Mouse (Mus musculus) midbrain, embryonic 14.5 days (tissue): ENCODE data around the gene Rtraf. TPM values are rescaled to one million over a fixed set of nuclear protein-coding genes. Genes with fewer than 3 reads are reported as not detected.

Source experiments
- ATAC-seq: fragments of 200-750 bp; cut with Nextera tagmentation; 2 replicates; pipeline ENCODE4 v1.8.0; 2017; ENCODE audit warnings: moderate number of reproducible peaks, moderate library complexity; ENCODE audit not compliant: low FRiP score, low TSS enrichment
- DNase-seq: peaks from one replicate; pipeline ENCODE4 v3.0.0-alpha.2; 2015
- H3K27ac ChIP-seq: fragments of 300-500 bp; sonication (generic); replicated peaks from 2 replicates; pipeline ENCODE4 v1.5.1; 2014; ENCODE audit warnings: mild to moderate bottlenecking, low read depth, low read length, moderate library complexity
- H3K27me3 ChIP-seq: fragments of 300-500 bp; sonication (generic); 2 replicates; pipeline ENCODE4 v1.6.1; 2014; ENCODE audit warnings: low read length, control low read depth, mixed read lengths; ENCODE audit not compliant: control insufficient read depth, insufficient read depth
- H3K36me3 ChIP-seq: fragments of 300-500 bp; sonication (generic); 2 replicates; pipeline ENCODE4 v1.6.1; 2014; ENCODE audit warnings: low read length, control low read depth; ENCODE audit not compliant: control insufficient read depth, insufficient read depth
- H3K4me1 ChIP-seq: fragments of 300-500 bp; sonication (generic); 2 replicates; pipeline ENCODE4 v1.6.1; 2014; ENCODE audit warnings: mild to moderate bottlenecking, antibody characterized with exemption, low read length, control low read depth; ENCODE audit not compliant: control insufficient read depth, insufficient read depth
- H3K4me2 ChIP-seq: fragments of 300-500 bp; sonication (generic); 2 replicates; pipeline ENCODE4 v1.6.1; 2014; ENCODE audit warnings: mild to moderate bottlenecking, low read length, moderate library complexity
- H3K4me3 ChIP-seq: fragments of 300-500 bp; sonication (generic); replicated peaks from 2 replicates; pipeline ENCODE4 v1.5.1; 2014; ENCODE audit warnings: low read depth, low read length
- H3K9ac ChIP-seq: fragments of 300-500 bp; sonication (generic); replicated peaks from 2 replicates; pipeline ENCODE4 v1.6.1; 2014; ENCODE audit warnings: mild to moderate bottlenecking, low read length, moderate library complexity
- H3K9me3 ChIP-seq: fragments of 300-500 bp; sonication (generic); 2 replicates; pipeline ENCODE4 v1.6.1; 2016; ENCODE audit warnings: low read length, control low read depth, mixed read lengths; ENCODE audit not compliant: control insufficient read depth
- WGBS: fragments of 180-500 bp; shearing (Covaris S2); extraction: QIAGEN DNeasy Blood & Tissue Kit; methylation state at CpG from one replicate; pipeline ENCODE4 v1.1.7; 2014; 5-methylcytosine and 5-hydroxymethylcytosine counted together
- polyA plus RNA-seq: library from polyadenylated mRNA; unstranded; fragments of >200 nt; fragmentation: Nextera tagmentation; extraction: Ambion mirVana; gene quantifications from 2 replicates; pipeline ENCODE4 v1.2.1, GENCODE M21; 2014

Gene Rtraf
- polyA plus RNA-seq, 1 experiment from 2014 or later = 196 TPM

- Histone ChIP-seq H3K9ac (no peak overlapping the region), H3K4me1 (no peaks in the 10 kb centered on the region), H3K4me2 (peak overlapping the region; percentile 37), H3K9me3 (no peaks in the 10 kb centered on the region), H3K4me3 (no peak overlapping the region), H3K27me3 (no peaks in the 10 kb centered on the region), H3K36me3 (no peaks in the 10 kb centered on the region), H3K27ac (no peak overlapping the region)
- WGBS = 20% methylated on average over 15 of the region's 15 CpGs
- DNase-seq (peak; percentile 85), ATAC-seq (peak; percentile 72)
These were observed 16.1 kb upstream of the Rtraf start for GRCm38 (mm10) chr14:19839600-19840332.

GRCm38 (mm10) chr14:19836289-19836688, 12.7 kb upstream of the Rtraf start:
- Histone ChIP-seq H3K4me2 (no peak overlapping the region), H3K9me3 (no peaks in the 10 kb centered on the region), H3K27ac (no peak overlapping the region), H3K4me3 (no peak overlapping the region), H3K4me1 (no peaks in the 10 kb centered on the region), H3K36me3 (no peaks in the 10 kb centered on the region), H3K27me3 (no peaks in the 10 kb centered on the region), H3K9ac (no peak overlapping the region)
- no peak for ATAC-seq
- DNase-seq = no peak
- WGBS = 93% methylated on average over 3 of the region's 3 CpGs

GRCm38 (mm10) chr14:19825481-19825880, 1.9 kb upstream of the Rtraf start:
- ATAC-seq (no peak; the same call in 1 of the 2 replicates), DNase-seq (peak; percentile 85)
- Histone ChIP-seq H3K9me3 (no peaks in the 10 kb centered on the region), H3K9ac (no peak overlapping the region; the same call in 1 of the 2 replicates), H3K27ac (peak overlapping the region; percentile 78), H3K27me3 (no peaks in the 10 kb centered on the region), H3K4me2 (peak overlapping the region; percentile 15), H3K4me1 (peaks cover 14% of the 10 kb centered on the region), H3K36me3 (peaks cover 16% of the 10 kb centered on the region), H3K4me3 (no peak overlapping the region)
- WGBS = 18% methylated on average over 11 of the region's 11 CpGs

GRCm38 (mm10) chr14:19821686-19822085, 1.9 kb downstream of the Rtraf start:
- DNase-seq = no peak
- 99% methylated on average over 5 of the region's 5 CpGs for WGBS
- H3K36me3 ChIP-seq = peaks cover 44% of the 10 kb centered on the region
- peaks cover 14% of the 10 kb centered on the region for H3K4me1 ChIP-seq
- H3K9me3 ChIP-seq = no peaks in the 10 kb centered on the region
- no peak overlapping the region for H3K4me2 ChIP-seq
- no peak for ATAC-seq
- H3K4me3 ChIP-seq = no peak overlapping the region
- H3K9ac ChIP-seq = no peak overlapping the region
- H3K27me3 ChIP-seq = no peaks in the 10 kb centered on the region
- H3K27ac ChIP-seq = no peak overlapping the region

- Histone ChIP-seq H3K4me1 (peaks cover 6% of the 10 kb centered on the region), H3K27ac (no peak overlapping the region), H3K9me3 (no peaks in the 10 kb centered on the region), H3K4me2 (no peak overlapping the region), H3K36me3 (peaks cover 78% of the 10 kb centered on the region), H3K27me3 (no peaks in the 10 kb centered on the region), H3K4me3 (no peak overlapping the region), H3K9ac (no peak overlapping the region)
- ATAC-seq (no peak), DNase-seq (peak; percentile 91)
- WGBS = 4% methylated on average over 1 of the region's 1 CpGs
These were observed 5.7 kb downstream of the Rtraf start for GRCm38 (mm10) chr14:19817949-19818348.

GRCm38 (mm10) chr14:19813061-19813460, 10.6 kb downstream of the Rtraf start:
- WGBS = 96% methylated on average over 2 of the region's 2 CpGs
- Histone ChIP-seq H3K9me3 (no peaks in the 10 kb centered on the region), H3K4me3 (no peak overlapping the region), H3K9ac (no peak overlapping the region), H3K36me3 (peaks cover 68% of the 10 kb centered on the region), H3K27ac (no peak overlapping the region), H3K4me2 (no peak overlapping the region), H3K4me1 (no peaks in the 10 kb centered on the region), H3K27me3 (no peaks in the 10 kb centered on the region)
- ATAC-seq (no peak), DNase-seq (no peak)

- H3K4me1 ChIP-seq = no peaks in the 10 kb centered on the region
- no peak overlapping the region for H3K27ac ChIP-seq
- ATAC-seq = no peak
- peak; percentile 42 for DNase-seq
- no peaks in the 10 kb centered on the region for H3K27me3 ChIP-seq
- H3K4me3 ChIP-seq = no peak overlapping the region
- no peaks in the 10 kb centered on the region for H3K9me3 ChIP-seq
- H3K36me3 ChIP-seq = peaks cover 44% of the 10 kb centered on the region
- 75% methylated on average over 10 of the region's 10 CpGs for WGBS
- H3K9ac ChIP-seq = no peak overlapping the region
- no peak overlapping the region for H3K4me2 ChIP-seq
These were observed 13.7 kb downstream of the Rtraf start for GRCm38 (mm10) chr14:19809934-19810333.

GRCm38 (mm10) chr14:19807858-19808257, 15.8 kb downstream of the Rtraf start:
- Histone ChIP-seq H3K27ac (no peak overlapping the region), H3K4me2 (no peak overlapping the region), H3K27me3 (no peaks in the 10 kb centered on the region), H3K4me1 (no peaks in the 10 kb centered on the region), H3K36me3 (peaks cover 27% of the 10 kb centered on the region), H3K9me3 (no peaks in the 10 kb centered on the region), H3K9ac (no peak overlapping the region), H3K4me3 (no peak overlapping the region)
- WGBS = 93% methylated on average over 2 of the region's 2 CpGs
- ATAC-seq (no peak), DNase-seq (no peak)

GRCm38 (mm10) chr14:19807339-19807738, 16.3 kb downstream of the Rtraf start:
- Histone ChIP-seq H3K27me3 (no peaks in the 10 kb centered on the region), H3K4me3 (no peak overlapping the region), H3K9me3 (no peaks in the 10 kb centered on the region), H3K4me2 (no peak overlapping the region), H3K36me3 (peaks cover 22% of the 10 kb centered on the region), H3K9ac (no peak overlapping the region), H3K27ac (no peak overlapping the region), H3K4me1 (no peaks in the 10 kb centered on the region)
- WGBS = 85% methylated on average over 3 of the region's 3 CpGs
- ATAC-seq = no peak
- DNase-seq = no peak
